Comparison of ENCODE assay signal across 18 mouse cellular contexts in genomic region chr13:64035036-64035435, GRCm38 (mm10). TPM values are rescaled to one million over a fixed set of nuclear protein-coding genes. Genes with fewer than 3 reads are reported as not detected.
DNase-seq lines count a peak whose midpoint lies in the region; ATAC-seq and TF ChIP-seq lines count a peak whose summit lies in the region.
"Had no signal": no experiment of that assay in that cellular context is flagged by ENCODE, and none has a peak within 500 bp of the region (broad histone marks: within the 10 kb centered on the region; RNA-seq: fewer than 3 reads in every experiment).

No protein-coding gene starts in this region.

- no peak overlapping the region for H3K4me3 ChIP-seq in hindbrain, embryonic 11.5 days (ENCODE audit: low read depth, low read length)
- H3K4me3 ChIP-seq in hindbrain, postnatal 0 days (ENCODE audit: low read length): no peak overlapping the region
- H3K4me3 ChIP-seq in limb, embryonic 10.5 days: no peak overlapping the region
- H3K4me3 ChIP-seq: embryonic facial prominence, embryonic 13.5 days; forebrain, embryonic 15.5 days; limb, embryonic 15.5 days had no signal

- DNase-seq in hindbrain, embryonic 11.5 days (ENCODE audit: low spot score): no peak
- DNase-seq in hindbrain, postnatal 0 days (ENCODE audit: low spot score): no peak
- DNase-seq in ovary, adult 18-20 months (ENCODE audit: low spot score): peak; percentile 15
- no peak for DNase-seq in ovary, postnatal 14 days (ENCODE audit: low spot score)
- DNase-seq in limb, embryonic 10.5 days (ENCODE audit: low spot score): no peak
- peak; percentile 15 for DNase-seq in testis, postnatal 14 days (ENCODE audit: low spot score)
- no peak for DNase-seq in layer of hippocampus, postnatal 10 days (ENCODE audit: low spot score in 2 of 2)
- DNase-seq: adrenal gland, postnatal 36 days; cerebellum, adult 11-12 months; gastrocnemius, postnatal 25 days; heart, postnatal 10 days had no signal

- H3K36me3 ChIP-seq in hindbrain, embryonic 11.5 days (ENCODE audit: control insufficient read depth, insufficient read depth, low read length): no peaks in the 10 kb centered on the region
- no peaks in the 10 kb centered on the region for H3K36me3 ChIP-seq in hindbrain, postnatal 0 days (ENCODE audit: insufficient read depth, low read length)
- no peaks in the 10 kb centered on the region for H3K36me3 ChIP-seq in limb, embryonic 10.5 days
- H3K36me3 ChIP-seq: embryonic facial prominence, embryonic 13.5 days; forebrain, embryonic 15.5 days; limb, embryonic 15.5 days had no signal

- H3K9ac ChIP-seq in hindbrain, embryonic 11.5 days (ENCODE audit: low read depth, low read length): no peak overlapping the region
- no peak overlapping the region for H3K9ac ChIP-seq in hindbrain, postnatal 0 days (replicated peaks; ENCODE audit: low read length)
- H3K9ac ChIP-seq: embryonic facial prominence, embryonic 13.5 days; forebrain, embryonic 15.5 days; limb, embryonic 15.5 days had no signal

- H3K27me3 ChIP-seq in hindbrain, embryonic 11.5 days (ENCODE audit: control insufficient read depth, insufficient read depth, low read length): no peaks in the 10 kb centered on the region; the same call in 1 of the 2 replicates
- no peaks in the 10 kb centered on the region for H3K27me3 ChIP-seq in hindbrain, postnatal 0 days (ENCODE audit: insufficient read depth, low read length)
- peaks cover 28% of the 10 kb centered on the region; the same call in 1 of the 2 replicates for H3K27me3 ChIP-seq in limb, embryonic 10.5 days (ENCODE audit: low read depth, poor library complexity, severe bottlenecking)
- H3K27me3 ChIP-seq: embryonic facial prominence, embryonic 13.5 days had no signal

- WGBS in hindbrain, embryonic 11.5 days: 9% methylated on average over 8 of the region's 8 CpGs
- 26% methylated on average over 8 of the region's 8 CpGs for WGBS in hindbrain, postnatal 0 days
- 10% methylated on average over 8 of the region's 8 CpGs for WGBS in limb, embryonic 10.5 days

- ATAC-seq in hindbrain, embryonic 11.5 days (ENCODE audit: low FRiP score): 0 out of 2 replicates have a peak, but pooled peaks have one; percentile 36
- no peak for ATAC-seq in hindbrain, postnatal 0 days
- ATAC-seq in erythroid progenitor cell, adult 5-6 weeks (replicated peaks; ENCODE audit: low FRiP score, poor library complexity, severe bottlenecking): no peak
- ATAC-seq: forebrain, embryonic 15.5 days had no signal

- H3K9me3 ChIP-seq in hindbrain, embryonic 11.5 days (ENCODE audit: control insufficient read depth, low read length): no peaks in the 10 kb centered on the region
- H3K9me3 ChIP-seq in hindbrain, postnatal 0 days (ENCODE audit: low read length): no peaks in the 10 kb centered on the region
- H3K9me3 ChIP-seq in limb, embryonic 10.5 days (replicated peaks): no peaks in the 10 kb centered on the region
- H3K9me3 ChIP-seq: embryonic facial prominence, embryonic 13.5 days; forebrain, embryonic 15.5 days; limb, embryonic 15.5 days had no signal

- H3K4me2 ChIP-seq in hindbrain, embryonic 11.5 days (replicated peaks; ENCODE audit: low read depth, low read length): no peak overlapping the region
- H3K4me2 ChIP-seq in hindbrain, postnatal 0 days (ENCODE audit: low read depth, low read length): no peak overlapping the region
- H3K4me2 ChIP-seq: embryonic facial prominence, embryonic 13.5 days; forebrain, embryonic 15.5 days; limb, embryonic 15.5 days had no signal

- no peak for TF ChIP-seq CTCF in hindbrain, postnatal 0 days (IDR thresholded peaks at IDR 0.05; ENCODE audit: low read depth)

- no peaks in the 10 kb centered on the region for H3K4me1 ChIP-seq in hindbrain, embryonic 11.5 days (replicated peaks; ENCODE audit: control insufficient read depth, insufficient read depth, low read length)
- H3K4me1 ChIP-seq in hindbrain, postnatal 0 days (ENCODE audit: insufficient read depth, low read length): no peaks in the 10 kb centered on the region
- H3K4me1 ChIP-seq in limb, embryonic 10.5 days: peaks cover 45% of the 10 kb centered on the region
- H3K4me1 ChIP-seq: forebrain, embryonic 15.5 days had no signal

- no peak overlapping the region for H3K27ac ChIP-seq in hindbrain, embryonic 11.5 days (ENCODE audit: low read depth, low read length)
- H3K27ac ChIP-seq in hindbrain, postnatal 0 days: no peak overlapping the region
- H3K27ac ChIP-seq in limb, embryonic 10.5 days: peak overlapping the region; percentile 64; the same call in 1 of the 2 replicates
- H3K27ac ChIP-seq: embryonic facial prominence, embryonic 13.5 days; forebrain, embryonic 15.5 days; limb, embryonic 15.5 days had no signal

RNA-seq across cellular contexts. Expression of gene Hsd17b3, which starts 54.0 kb away (rescaled TPM):
- not detected in 2 replicates for polyA plus RNA-seq in hindbrain, embryonic 11.5 days (2014; fragmentation: Nextera tagmentation; extraction: Ambion mirVana)
- not detected in 2 replicates for total RNA-seq in hindbrain, postnatal 0 days (2014; rRNA removed)
- not detected in 2 replicates for polyA plus RNA-seq in hindbrain, postnatal 0 days (2015; fragmentation: Nextera tagmentation; extraction: Ambion mirVana)
- polyA plus RNA-seq in limb, embryonic 10.5 days (2016; fragmentation: Nextera tagmentation; extraction: Ambion mirVana): not detected in 2 replicates
- total RNA-seq in layer of hippocampus, postnatal 10 days (2021): not detected
- total RNA-seq in erythroid progenitor cell, adult 5-6 weeks (2015; ENCODE audit: low replicate concordance): not detected in 2 replicates
- total RNA-seq in erythroid progenitor cell, adult 5-6 weeks (2017; ENCODE audit: low replicate concordance): not detected in 2 replicates
- total RNA-seq: gastrocnemius, postnatal 25 days; heart, postnatal 10 days; layer of hippocampus, postnatal 25 days had no signal
- polyA plus RNA-seq: embryonic facial prominence, embryonic 13.5 days; forebrain, embryonic 15.5 days; kidney, embryonic 16.5 days; limb, embryonic 15.5 days; neural tube, embryonic 11.5 days had no signal

Comparison
In these comparisons a context has a peak if more than half of its experiments do, and no peak if none do; other contexts are left out.
1. DNase-seq: peak in ovary, adult 18-20 months (single experiment) and testis, postnatal 14 days (single experiment); none in hindbrain, embryonic 11.5 days (single experiment), hindbrain, postnatal 0 days (single experiment), ovary, postnatal 14 days (single experiment), limb, embryonic 10.5 days (single experiment) and layer of hippocampus, postnatal 10 days (0 of 2).